Mouse (Mus musculus): ENCODE data around the gene Lrrfip1. TPM values are rescaled to one million over a fixed set of nuclear protein-coding genes. Genes with fewer than 3 reads are reported as not detected.
A peak's percentile ranks its signal among the peaks of the same experiment; 100 is the strongest.

The Lrrfip1 gene
- polyA plus RNA-seq, 1 experiment from 2014 or later: 79.0 TPM

DNA sequence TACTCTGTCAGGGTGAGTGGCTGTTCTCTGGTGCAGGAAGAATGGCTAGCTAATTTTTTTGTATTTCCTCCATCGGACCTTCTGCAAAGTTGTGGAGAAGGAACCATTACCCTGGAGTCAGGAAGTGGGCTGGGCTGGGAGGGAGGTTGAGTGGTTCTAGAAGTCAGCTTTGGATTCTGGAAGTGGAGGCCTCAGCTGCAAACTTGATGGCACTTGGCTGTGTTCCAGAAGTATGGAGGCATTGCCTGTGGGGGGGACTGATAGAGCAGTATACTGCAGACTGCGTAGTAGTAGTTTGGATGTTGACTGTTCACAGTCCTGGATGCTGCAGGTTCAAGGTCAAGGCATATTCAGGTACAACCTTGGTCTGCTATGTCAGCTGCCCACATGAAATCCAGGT lies 12.2 kb downstream of the Lrrfip1 start:
- Histone ChIP-seq H3K9me3 (ENCODE audit: control insufficient read depth, low read length) (no peaks in the 10 kb centered on the region), H3K4me1 (replicated peaks; ENCODE audit: control insufficient read depth, insufficient read depth) (0 out of 2 replicates have a peak, but pooled peaks cover 2% of the 10 kb centered on the region), H3K4me2 (replicated peaks; ENCODE audit: low read depth) (no peak overlapping the region), H3K9ac (ENCODE audit: low read length) (no peak overlapping the region), H3K27ac (replicated peaks) (no peak overlapping the region), H3K27me3 (ENCODE audit: control insufficient read depth, insufficient read depth, low read length) (no peaks in the 10 kb centered on the region), H3K36me3 (ENCODE audit: control insufficient read depth, insufficient read depth, low read length) (no peaks in the 10 kb centered on the region), H3K4me3 (ENCODE audit: low read depth, low read length) (no peak overlapping the region)
- TF ChIP-seq CTCF (IDR thresholded peaks at IDR 0.05; ENCODE audit: low read depth) (no peak), EP300 (optimal IDR thresholded peaks at IDR 0.05) (no peak)
- ATAC-seq (ENCODE audit: low FRiP score, low TSS enrichment): no peak
- DNase-seq (ENCODE audit: low spot score): peak; percentile 10
- 85% methylated on average over 2 of the region's 2 CpGs for WGBS

DNA sequence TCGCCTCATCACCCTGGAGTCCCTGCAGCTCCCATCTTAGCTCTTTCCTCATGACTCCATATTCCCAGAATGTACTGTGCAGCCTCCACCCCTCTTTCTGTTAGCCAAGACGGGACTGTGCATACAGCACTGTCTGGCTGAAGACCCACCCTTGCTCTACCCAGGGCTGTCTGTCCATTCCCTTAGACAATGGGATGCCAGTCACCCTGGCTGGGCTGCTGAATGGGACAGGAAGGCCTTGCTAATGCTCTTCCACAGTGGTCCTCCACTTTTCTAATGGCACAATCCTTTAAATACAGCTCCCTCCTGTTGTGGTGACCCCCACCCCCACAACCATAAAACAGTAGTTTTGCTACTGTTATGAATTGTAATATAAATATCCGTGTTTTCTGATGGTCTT lies 12.8 kb downstream of the Lrrfip1 start:
- ATAC-seq (ENCODE audit: low FRiP score, low TSS enrichment): no peak
- no peak overlapping the region for H3K4me3 ChIP-seq (ENCODE audit: low read depth, low read length)
- H3K9me3 ChIP-seq (ENCODE audit: control insufficient read depth, low read length): no peaks in the 10 kb centered on the region
- no peaks in the 10 kb centered on the region for H3K27me3 ChIP-seq (ENCODE audit: control insufficient read depth, insufficient read depth, low read length)
- no peak overlapping the region for H3K4me2 ChIP-seq (replicated peaks; ENCODE audit: low read depth)
- H3K36me3 ChIP-seq (ENCODE audit: control insufficient read depth, insufficient read depth, low read length): no peaks in the 10 kb centered on the region
- TF ChIP-seq EP300 (optimal IDR thresholded peaks at IDR 0.05) (no peak), CTCF (IDR thresholded peaks at IDR 0.05; ENCODE audit: low read depth) (no peak)
- H3K9ac ChIP-seq (ENCODE audit: low read length): no peak overlapping the region
- 0 out of 2 replicates have a peak, but pooled peaks cover 2% of the 10 kb centered on the region for H3K4me1 ChIP-seq (replicated peaks; ENCODE audit: control insufficient read depth, insufficient read depth)
- DNase-seq (ENCODE audit: low spot score): no peak
- H3K27ac ChIP-seq (replicated peaks): no peak overlapping the region
- 74% methylated on average over 3 of the region's 3 CpGs for WGBS

DNA sequence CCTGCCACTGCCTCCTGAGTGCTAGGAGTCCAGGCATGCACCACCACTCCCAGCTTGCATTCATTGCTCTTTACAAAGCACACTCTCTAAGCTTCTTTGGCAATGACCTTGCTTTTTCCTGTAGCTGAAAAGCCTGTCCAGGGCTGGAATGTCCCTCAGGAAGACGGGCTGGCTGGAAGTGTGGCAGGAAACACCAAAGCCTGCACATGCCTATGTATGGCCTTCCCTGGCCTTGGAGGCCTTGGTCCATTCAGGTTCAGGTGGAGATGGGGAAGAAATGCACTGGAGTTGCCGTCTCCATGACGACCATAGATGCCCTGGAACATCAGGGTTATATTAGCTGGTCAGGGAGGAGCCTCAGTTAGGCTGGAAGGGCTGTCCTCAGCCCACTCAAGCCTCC lies 15.3 kb downstream of the Lrrfip1 start:
- 66% methylated on average over 3 of the region's 3 CpGs for WGBS
- H3K36me3 ChIP-seq (ENCODE audit: control insufficient read depth, insufficient read depth, low read length): no peaks in the 10 kb centered on the region
- TF ChIP-seq CTCF (IDR thresholded peaks at IDR 0.05; ENCODE audit: low read depth) (no peak), EP300 (optimal IDR thresholded peaks at IDR 0.05) (no peak)
- no peak for DNase-seq (ENCODE audit: low spot score)
- no peaks in the 10 kb centered on the region for H3K27me3 ChIP-seq (ENCODE audit: control insufficient read depth, insufficient read depth, low read length)
- H3K4me3 ChIP-seq (ENCODE audit: low read depth, low read length): no peak overlapping the region
- H3K4me2 ChIP-seq (replicated peaks; ENCODE audit: low read depth): no peak overlapping the region
- H3K27ac ChIP-seq (replicated peaks): peak overlapping the region; percentile 58
- H3K9me3 ChIP-seq (ENCODE audit: control insufficient read depth, low read length): no peaks in the 10 kb centered on the region
- 0 out of 2 replicates have a peak, but pooled peaks cover 2% of the 10 kb centered on the region for H3K4me1 ChIP-seq (replicated peaks; ENCODE audit: control insufficient read depth, insufficient read depth)
- peak; percentile 24; the same call in 1 of the 2 replicates for ATAC-seq (ENCODE audit: low FRiP score, low TSS enrichment)
- H3K9ac ChIP-seq (ENCODE audit: low read length): no peak overlapping the region

DNA sequence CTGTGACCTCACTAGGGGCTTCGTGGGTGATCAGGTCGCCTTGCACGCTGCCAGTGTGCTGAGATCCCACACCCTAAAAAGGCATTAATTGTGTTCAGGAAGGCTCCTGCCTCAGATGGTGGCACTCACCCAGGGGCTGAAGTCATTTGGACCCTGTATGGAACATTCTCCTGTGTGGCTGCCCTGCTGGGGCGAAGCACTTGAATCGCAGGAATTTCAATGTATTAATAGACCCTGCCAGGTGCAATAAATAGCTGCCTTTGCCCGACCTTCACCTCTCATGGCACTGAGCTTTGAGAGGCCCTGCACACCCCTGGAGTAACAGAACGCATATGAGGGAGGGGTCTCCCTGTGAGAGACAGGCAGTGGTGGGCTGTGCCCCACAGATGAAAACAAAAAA lies 17.0 kb downstream of the Lrrfip1 start:
- Histone ChIP-seq H3K9ac (ENCODE audit: low read length) (no peak overlapping the region), H3K9me3 (ENCODE audit: control insufficient read depth, low read length) (no peaks in the 10 kb centered on the region), H3K36me3 (ENCODE audit: control insufficient read depth, insufficient read depth, low read length) (no peaks in the 10 kb centered on the region), H3K4me1 (replicated peaks; ENCODE audit: control insufficient read depth, insufficient read depth) (0 out of 2 replicates have a peak, but pooled peaks cover 2% of the 10 kb centered on the region), H3K4me3 (ENCODE audit: low read depth, low read length) (no peak overlapping the region), H3K27ac (replicated peaks) (peak overlapping the region; percentile 63; the same call in 1 of the 2 replicates), H3K27me3 (ENCODE audit: control insufficient read depth, insufficient read depth, low read length) (no peaks in the 10 kb centered on the region), H3K4me2 (replicated peaks; ENCODE audit: low read depth) (no peak overlapping the region)
- TF ChIP-seq EP300 (optimal IDR thresholded peaks at IDR 0.05) (no peak), CTCF (IDR thresholded peaks at IDR 0.05; ENCODE audit: low read depth) (no peak)
- WGBS: 47% methylated on average over 7 of the region's 7 CpGs
- ATAC-seq (ENCODE audit: low FRiP score, low TSS enrichment) (peak; percentile 45; the same call in 1 of the 2 replicates), DNase-seq (ENCODE audit: low spot score) (no peak)

DNA sequence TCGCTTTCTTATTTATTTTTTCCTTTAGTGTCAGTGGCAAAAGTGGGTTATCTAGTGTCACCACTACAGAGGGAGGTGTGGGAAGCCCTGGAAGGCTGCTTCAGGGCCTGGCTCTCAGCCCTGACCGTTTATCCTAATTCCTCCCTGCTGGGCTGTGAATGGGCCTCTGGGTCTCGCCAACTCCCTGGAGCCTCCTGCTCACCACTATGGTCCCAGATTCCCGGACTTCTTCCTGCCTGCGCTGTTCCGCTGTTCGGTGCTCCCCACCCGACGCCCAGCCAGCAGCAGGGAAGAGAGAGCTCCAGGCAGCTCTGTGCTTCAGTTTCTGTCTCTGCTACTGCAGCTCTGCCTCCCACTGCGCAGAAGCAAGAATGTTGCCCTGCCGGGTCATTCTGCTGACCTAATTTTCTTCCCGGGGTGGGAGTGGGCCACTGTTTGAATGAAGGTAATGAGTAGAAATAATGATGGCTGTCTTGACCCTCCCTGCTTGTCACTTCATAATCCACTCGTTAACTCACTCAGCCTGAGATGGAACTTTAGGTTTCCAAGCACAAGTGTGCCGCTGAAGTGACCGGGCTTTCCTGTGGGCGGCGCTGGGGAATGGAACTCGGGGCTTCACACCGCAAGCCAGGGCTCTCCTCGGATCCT lies 18.7 kb downstream of the Lrrfip1 start:
- Histone ChIP-seq H3K9me3 (ENCODE audit: control insufficient read depth, low read length) (no peaks in the 10 kb centered on the region), H3K4me3 (ENCODE audit: low read depth, low read length) (no peak overlapping the region), H3K27me3 (ENCODE audit: control insufficient read depth, insufficient read depth, low read length) (no peaks in the 10 kb centered on the region), H3K36me3 (ENCODE audit: control insufficient read depth, insufficient read depth, low read length) (no peaks in the 10 kb centered on the region), H3K4me1 (replicated peaks; ENCODE audit: control insufficient read depth, insufficient read depth) (0 out of 2 replicates have a peak, but pooled peaks cover 2% of the 10 kb centered on the region), H3K4me2 (replicated peaks; ENCODE audit: low read depth) (peak overlapping the region; percentile 37), H3K9ac (ENCODE audit: low read length) (0 out of 2 replicates have a peak overlapping the region, but pooled peaks have one; percentile 18), H3K27ac (replicated peaks) (peak overlapping the region; percentile 63)
- ATAC-seq (ENCODE audit: low FRiP score, low TSS enrichment) (peak; percentile 31; the same call in 1 of the 2 replicates), DNase-seq (ENCODE audit: low spot score) (peak; percentile 33)
- 16% methylated on average over 20 of the region's 20 CpGs for WGBS
- TF ChIP-seq EP300 (optimal IDR thresholded peaks at IDR 0.05) (no peak), CTCF (IDR thresholded peaks at IDR 0.05; ENCODE audit: low read depth) (peak; percentile 32)

DNA sequence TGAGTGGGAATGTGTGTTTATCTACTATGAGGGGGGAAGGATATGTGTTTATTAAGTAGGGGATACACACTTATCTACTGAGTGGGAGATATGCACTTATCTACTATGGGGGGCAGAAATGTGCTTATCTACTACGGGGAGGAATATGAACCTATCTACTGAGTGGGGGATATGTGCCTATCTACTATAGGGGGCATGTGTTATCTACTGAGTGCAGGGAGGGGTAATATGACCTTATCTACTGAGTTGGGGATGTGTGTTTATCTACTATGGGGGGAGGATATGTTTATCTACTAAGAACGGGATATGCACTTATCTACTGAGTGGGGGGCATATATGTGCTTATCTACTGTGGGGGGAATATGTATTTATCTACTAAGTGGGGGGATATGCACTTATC lies 20.8 kb downstream of the Lrrfip1 start:
- no peak overlapping the region for H3K27ac ChIP-seq (replicated peaks)
- DNase-seq (ENCODE audit: low spot score) (no peak), ATAC-seq (ENCODE audit: low FRiP score, low TSS enrichment) (no peak)
- no peak for TF ChIP-seq CTCF (IDR thresholded peaks at IDR 0.05; ENCODE audit: low read depth)
- no peak for TF ChIP-seq EP300 (optimal IDR thresholded peaks at IDR 0.05)
- 75% methylated on average over 2 of the region's 2 CpGs for WGBS
- peaks cover 3% of the 10 kb centered on the region; the same call in 1 of the 2 replicates for H3K4me1 ChIP-seq (replicated peaks; ENCODE audit: control insufficient read depth, insufficient read depth)
- H3K9me3 ChIP-seq (ENCODE audit: control insufficient read depth, low read length): no peaks in the 10 kb centered on the region
- no peaks in the 10 kb centered on the region for H3K36me3 ChIP-seq (ENCODE audit: control insufficient read depth, insufficient read depth, low read length)
- H3K4me3 ChIP-seq (ENCODE audit: low read depth, low read length): no peak overlapping the region
- H3K9ac ChIP-seq (ENCODE audit: low read length): no peak overlapping the region
- no peaks in the 10 kb centered on the region for H3K27me3 ChIP-seq (ENCODE audit: control insufficient read depth, insufficient read depth, low read length)
- no peak overlapping the region for H3K4me2 ChIP-seq (replicated peaks; ENCODE audit: low read depth)

All from stomach, postnatal 0 days (tissue).